Mouse (Mus musculus) megakaryocyte progenitor cell, adult 5-6 weeks (primary cell): ENCODE measurements around the gene Gm26558. TPM values are rescaled to one million over a fixed set of nuclear protein-coding genes. Genes with fewer than 3 reads are reported as not detected.

ENCODE experiments used
- total RNA-seq, 2 experiments: library from RNA; stranded (forward) in 1 of 2; stranded (reverse) in 1 of 2; fragments of 157-497, 149-512 nt in 1 of 2; fragments of 200-1000 nt in 1 of 2; gene quantifications; 2 replicates each; pipeline versions ENCODE4 v1.2.3 to v1.2.4; 2015 to 2017

The Gm26558 gene
- total RNA-seq, 2 experiments from 2014 or later, result not detected

Other genes starting within 250 kb of the Gm26558 start
- gene Sp5, start 187.2 kb downstream of the Gm26558 start, total RNA-seq (2015), result not detected in 2 replicates
- not detected in 2 replicates for gene Sp5, start 187.2 kb downstream of the Gm26558 start, total RNA-seq (2017)
- gene Erich2, start 153.3 kb downstream of the Gm26558 start, total RNA-seq (2015), result not detected in 2 replicates
- gene Erich2, start 153.3 kb downstream of the Gm26558 start, total RNA-seq (2017), result not detected in 2 replicates
- gene Gad1, start 109.0 kb downstream of the Gm26558 start, total RNA-seq (2015), result not detected in 2 replicates
- not detected in 2 replicates for gene Gad1, start 109.0 kb downstream of the Gm26558 start, total RNA-seq (2017)
- 262 and 265 TPM in 2 replicates for gene Gorasp2, start 532 bp downstream of the Gm26558 start, total RNA-seq (2015)
- gene Gorasp2, start 532 bp downstream of the Gm26558 start, total RNA-seq (2017), result 77.4 and 92.2 TPM in 2 replicates
- 71.7 and 80.6 TPM in 2 replicates for gene Tlk1, start 163.6 kb upstream of the Gm26558 start, total RNA-seq (2015)
- 41.5 and 45.2 TPM in 2 replicates for gene Tlk1, start 163.6 kb upstream of the Gm26558 start, total RNA-seq (2017)